Mouse (Mus musculus) myocyte (in vitro differentiated cells): ENCODE measurements around the gene Cdc42ep3.

ENCODE experiments used
- MAX ChIP-seq: IDR thresholded peaks from one replicate; pipeline ENCODE4 v1.6.1; 2011; ENCODE audit warnings: low read depth, mild to moderate bottlenecking, control low read depth
- MYOD1 ChIP-seq, 3 experiments: IDR thresholded peaks; one replicate each; pipeline ENCODE4 v1.6.1; 2011; ENCODE audit warnings: control low read depth in 2 of 3, low read depth in 2 of 3, mild to moderate bottlenecking in 2 of 3, moderate library complexity in 1 of 3; ENCODE audit not compliant: insufficient read length in 2 of 3, control insufficient read depth in 1 of 3
- POLR2A ChIP-seq: IDR thresholded peaks from one replicate; pipeline ENCODE4 v1.6.1; 2011; ENCODE audit warnings: low read depth, mild to moderate bottlenecking, control low read depth, moderate library complexity; ENCODE audit not compliant: insufficient read length
- POLR2AphosphoS2 ChIP-seq: IDR thresholded peaks from one replicate; pipeline ENCODE4 v1.6.1; 2011; ENCODE audit warnings: low read depth, control low read depth; ENCODE audit not compliant: insufficient read length
- USF1 ChIP-seq: IDR thresholded peaks from one replicate; pipeline ENCODE4 v1.6.1; 2011; ENCODE audit warnings: low read depth, mild to moderate bottlenecking, control low read depth, moderate library complexity

DNA sequence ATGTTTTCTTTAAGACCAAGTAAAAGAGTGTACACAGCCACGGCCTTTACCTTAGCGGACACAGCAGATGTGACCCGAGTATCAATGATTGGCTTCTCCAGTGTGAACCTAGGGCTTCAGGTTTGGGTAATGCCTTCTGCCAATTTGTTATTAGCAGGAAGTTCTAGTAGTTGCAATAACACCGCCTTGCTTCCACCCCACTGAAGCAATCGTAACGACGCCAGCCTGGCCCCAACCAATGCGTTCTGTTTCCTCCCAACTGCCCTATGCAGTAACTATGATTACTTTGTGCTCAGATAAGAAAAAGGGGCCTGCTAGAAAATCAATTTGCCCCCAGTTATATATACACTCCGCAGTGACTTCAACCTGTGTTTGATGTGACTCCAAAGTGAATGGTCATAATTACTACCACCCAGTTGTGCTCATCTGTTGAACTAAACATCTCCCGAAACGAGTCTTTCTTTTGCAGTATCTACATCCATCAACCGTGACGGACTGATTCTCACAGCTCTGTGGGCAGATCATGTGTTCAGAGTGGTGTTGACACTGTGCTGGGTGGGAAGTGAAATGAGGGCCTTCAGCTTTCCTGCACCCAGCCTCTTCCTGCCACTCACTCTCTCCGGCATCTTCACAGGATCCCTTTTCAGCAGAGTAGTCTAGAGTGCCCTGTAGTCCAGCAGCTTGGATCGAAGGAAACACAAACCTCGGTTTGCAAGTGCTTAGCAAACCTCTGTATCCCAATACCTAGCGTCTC is 51.0 kb downstream of the Cdc42ep3 start:
- TF ChIP-seq POLR2AphosphoS2: no peak
- TF ChIP-seq POLR2A: no peak
- TF ChIP-seq USF1: no peak
- TF ChIP-seq MAX: no peak
- no peak for TF ChIP-seq MYOD1 (IDR thresholded peaks at IDR 0.05; ENCODE audit: control insufficient read depth in 1 of 3, insufficient read length in 2 of 3, low read depth in 2 of 3)
